Mouse (Mus musculus) liver, embryonic 14.5 days (tissue): ENCODE measurements around the gene Gzmm.

Experiments used
- CTCF ChIP-seq: IDR thresholded peaks from 2 replicates; pipeline ENCODE4 v1.5.1; 2016; ENCODE audit warnings: antibody characterized with exemption, low read depth, control low read depth
- EP300 ChIP-seq: IDR thresholded peaks from 2 replicates; pipeline ENCODE4 v1.6.1; 2016; ENCODE audit warnings: antibody characterized with exemption, low read depth

DNA sequence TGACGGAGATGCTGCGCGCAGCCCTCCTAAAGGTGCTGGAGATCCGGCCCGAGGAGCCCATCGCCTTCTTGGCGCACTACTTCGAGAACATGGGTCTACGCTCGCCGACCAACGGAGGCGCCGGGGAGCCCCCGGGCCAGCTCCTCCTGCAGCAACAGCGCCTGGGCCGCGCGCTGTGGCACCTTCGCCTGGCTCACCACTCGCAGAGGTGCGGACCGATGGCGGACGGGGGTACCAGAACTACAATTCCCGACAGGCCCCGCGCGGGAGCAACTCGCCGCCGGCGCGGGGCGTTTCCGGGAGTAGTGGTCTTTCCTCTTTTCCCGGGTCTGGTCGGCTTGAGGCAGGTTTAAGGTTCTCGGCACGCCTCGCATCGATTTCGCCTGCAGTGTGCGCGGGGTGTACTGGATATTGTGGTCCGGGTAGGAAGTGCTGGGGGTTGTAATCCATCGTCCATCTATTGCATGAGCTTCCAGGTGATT lies 19.2 kb upstream of the Gzmm start:
- TF ChIP-seq CTCF, result no peak
- no peak for TF ChIP-seq EP300
